Comparison of ENCODE assay signal across 25 mouse cellular contexts in genomic region chr5:46212845-46213468, GRCm38 (mm10).
A peak's percentile ranks its signal among the peaks of the same experiment; 100 is the strongest.
DNase-seq lines count a peak whose midpoint lies in the region; ATAC-seq and TF ChIP-seq lines count a peak whose summit lies in the region.
"Had no signal": no experiment of that assay in that cellular context is flagged by ENCODE, and none has a peak within 500 bp of the region (broad histone marks: within the 10 kb centered on the region; RNA-seq: fewer than 3 reads in every experiment).

No protein-coding gene starts in this region.

- peak; percentile 90 for ATAC-seq in lung, embryonic 14.5 days (ENCODE audit: insufficient read depth)
- ATAC-seq: intestine, embryonic 16.5 days; liver, postnatal 0 days; midbrain, embryonic 13.5 days had no signal

- TF ChIP-seq CTCF in lung, embryonic 14.5 days (IDR thresholded peaks at IDR 0.05; ENCODE audit: low read depth), result no peak

- no peaks in the 10 kb centered on the region for H3K36me3 ChIP-seq in lung, embryonic 14.5 days (ENCODE audit: insufficient read depth)
- H3K36me3 ChIP-seq: embryonic facial prominence, embryonic 10.5 days; forebrain, embryonic 12.5 days; heart, embryonic 13.5 days; hindbrain, embryonic 15.5 days; limb, embryonic 15.5 days; midbrain, embryonic 13.5 days; neural tube, embryonic 13.5 days had no signal

- WGBS in lung, embryonic 14.5 days, result 34% methylated on average over 4 of the region's 4 CpGs

- H3K4me3 ChIP-seq in lung, embryonic 14.5 days (ENCODE audit: low read depth, low read length), result no peak overlapping the region
- H3K4me3 ChIP-seq: embryonic facial prominence, embryonic 10.5 days; forebrain, embryonic 12.5 days; gastrocnemius, adult 2 months; heart, embryonic 13.5 days; hindbrain, embryonic 15.5 days; layer of hippocampus, adult 2 months; limb, embryonic 15.5 days; midbrain, embryonic 13.5 days; neural tube, embryonic 13.5 days had no signal

- H3K27me3 ChIP-seq in lung, embryonic 14.5 days (ENCODE audit: insufficient read depth, low read length), result no peaks in the 10 kb centered on the region
- H3K27me3 ChIP-seq: forebrain, embryonic 12.5 days; heart, embryonic 13.5 days; hindbrain, embryonic 15.5 days; limb, embryonic 15.5 days; neural tube, embryonic 13.5 days had no signal

- H3K4me1 ChIP-seq in lung, embryonic 14.5 days (ENCODE audit: insufficient read depth), result no peaks in the 10 kb centered on the region
- H3K4me1 ChIP-seq: embryonic facial prominence, embryonic 10.5 days; forebrain, embryonic 12.5 days; hindbrain, embryonic 15.5 days; limb, embryonic 15.5 days; midbrain, embryonic 13.5 days; neural tube, embryonic 13.5 days had no signal

- H3K4me2 ChIP-seq in lung, embryonic 14.5 days, result no peak overlapping the region
- H3K4me2 ChIP-seq: forebrain, embryonic 12.5 days; heart, embryonic 13.5 days; hindbrain, embryonic 15.5 days; limb, embryonic 15.5 days; midbrain, embryonic 13.5 days; neural tube, embryonic 13.5 days had no signal

- H3K27ac ChIP-seq in lung, embryonic 14.5 days (ENCODE audit: low read depth), result no peak overlapping the region; the same call in 1 of the 2 replicates
- H3K27ac ChIP-seq: embryonic facial prominence, embryonic 10.5 days; forebrain, embryonic 12.5 days; gastrocnemius, adult 2 months; heart, embryonic 13.5 days; hindbrain, embryonic 15.5 days; layer of hippocampus, adult 2 months; limb, embryonic 15.5 days; midbrain, embryonic 13.5 days; neural tube, embryonic 13.5 days had no signal

- H3K9ac ChIP-seq in lung, embryonic 14.5 days, result no peak overlapping the region
- H3K9ac ChIP-seq: forebrain, embryonic 12.5 days; heart, embryonic 13.5 days; hindbrain, embryonic 15.5 days; limb, embryonic 15.5 days; liver, postnatal 0 days; midbrain, embryonic 13.5 days; neural tube, embryonic 13.5 days had no signal

- no peaks in the 10 kb centered on the region for H3K9me3 ChIP-seq in lung, embryonic 14.5 days (ENCODE audit: low read depth, low read length)
- H3K9me3 ChIP-seq: embryonic facial prominence, embryonic 10.5 days; forebrain, embryonic 12.5 days; heart, embryonic 13.5 days; hindbrain, embryonic 15.5 days; limb, embryonic 15.5 days; midbrain, embryonic 13.5 days; neural tube, embryonic 13.5 days had no signal

- peak; percentile 73 for DNase-seq in lung, embryonic 14.5 days
- no peak for DNase-seq in lung, postnatal 36 days
- peak; percentile 19 for DNase-seq in adipocyte (ENCODE audit: low spot score)
- DNase-seq in kidney, adult 9 months, result peak; percentile 13
- DNase-seq in kidney, postnatal 36 days, result peak; percentile 2 to 16
- DNase-seq in layer of hippocampus, adult 9-11 months, result no peak
- no peak for DNase-seq in spleen, postnatal 4 days (ENCODE audit: low spot score in 2 of 2)
- DNase-seq: adrenal gland, postnatal 25 days; cerebellum, adult 11-12 months; cerebellum, postnatal 36 days; gastrocnemius, adult 2 months; heart, adult 18-20 months; heart, postnatal 36 days; liver, postnatal 0 days; right cerebral cortex, postnatal 4 days; thymus, postnatal 14 days had no signal

Comparison
In these comparisons a context has a peak if more than half of its experiments do, and no peak if none do; other contexts are left out.
1. DNase-seq: peak in lung, embryonic 14.5 days (single experiment), adipocyte (single experiment), kidney, adult 9 months (single experiment) and kidney, postnatal 36 days (2 of 2); none in lung, postnatal 36 days (single experiment), layer of hippocampus, adult 9-11 months (single experiment) and spleen, postnatal 4 days (0 of 2).